Mouse (Mus musculus) natural killer cell, adult 2 months (primary cell): ENCODE results near the gene Il1rapl2.
"Not testable (repeated sequence)": the region's sequence is repeated elsewhere in the genome, so short reads cannot be mapped to it uniquely, and the experiment has no call there.

Experiments used
- DNase-seq, 2 experiments: peaks; one replicate each; pipeline ENCODE4 v3.0.0; 2022; ENCODE audit warnings: low spot score in 2 of 2

The Il1rapl2 gene

DNA sequence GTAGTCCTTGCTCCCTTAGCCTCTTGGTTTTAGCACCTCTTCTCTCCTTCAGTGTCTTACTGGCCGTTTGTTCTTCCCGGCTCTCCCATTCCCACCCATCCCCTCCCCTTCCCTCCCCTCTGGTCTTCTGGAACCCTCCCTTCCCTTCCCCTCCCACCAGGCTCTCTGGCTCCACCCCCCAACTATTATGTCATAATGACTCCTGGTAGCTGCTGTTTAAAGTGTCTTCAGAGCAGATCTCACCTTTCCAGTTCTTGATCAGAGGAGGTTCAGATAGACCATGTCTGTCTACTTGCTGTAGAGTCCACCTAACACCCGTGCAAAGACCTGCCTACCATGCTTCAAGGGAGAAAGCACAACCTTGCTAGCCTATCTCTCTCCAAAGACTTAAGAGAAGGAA lies 639.1 kb downstream of the Il1rapl2 start, which contains the start of gene Tex13a:
Gene Tex13a, minus strand, starts transcription at position 101 of the 400 bp plus-strand sequence.
- no peak for DNase-seq

DNA sequence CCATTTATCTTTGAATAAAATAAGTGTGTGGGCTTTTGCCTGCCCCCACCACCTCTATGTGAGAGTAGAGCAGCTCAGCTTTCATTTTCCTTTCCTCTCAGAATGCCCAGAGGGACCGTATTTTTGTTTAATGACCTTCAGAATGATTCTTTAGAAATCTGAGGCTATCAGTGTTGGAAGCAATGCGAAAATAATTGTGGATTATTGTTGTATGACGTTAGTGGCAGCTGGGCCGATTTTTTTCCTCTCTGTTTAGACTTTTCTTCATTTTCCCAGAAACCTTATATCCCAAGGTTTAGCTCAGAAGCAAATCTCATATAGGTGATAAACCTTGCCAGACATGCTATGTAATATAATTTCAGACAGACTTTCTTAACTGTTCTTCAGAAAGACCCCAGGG lies 664.2 kb downstream of the Il1rapl2 start:
- DNase-seq: no peak

- not testable (repeated sequence) for DNase-seq
These were observed 778.3 kb downstream of the Il1rapl2 start for GRCm38 (mm10) chrX:138348736-138349135.

- no peak for DNase-seq
These were observed 863.4 kb downstream of the Il1rapl2 start for GRCm38 (mm10) chrX:138433794-138434193.

- DNase-seq: no peak
These were observed 867.5 kb downstream of the Il1rapl2 start for GRCm38 (mm10) chrX:138437939-138438338.

- no peak for DNase-seq
These were observed 879.4 kb downstream of the Il1rapl2 start for GRCm38 (mm10) chrX:138449856-138450255.

DNA sequence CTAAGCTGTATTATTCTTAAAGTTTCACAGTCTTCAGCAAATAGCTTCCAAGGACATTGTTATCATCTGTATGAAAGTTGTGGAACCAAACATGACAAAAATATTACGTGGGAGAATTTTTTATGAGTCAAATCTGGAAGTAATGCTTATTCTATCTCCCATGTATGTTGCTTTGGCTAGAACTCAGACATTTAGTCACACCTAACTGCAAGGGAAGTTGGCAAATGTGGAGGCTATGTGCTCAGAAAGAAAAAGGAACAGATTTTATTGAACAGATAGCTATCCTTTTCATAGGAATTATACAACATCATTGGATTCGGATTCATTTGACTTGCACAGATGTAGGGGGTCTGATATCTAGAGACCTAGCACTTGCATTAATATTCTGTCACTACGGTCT lies 908.1 kb downstream of the Il1rapl2 start:
- DNase-seq: no peak

DNA sequence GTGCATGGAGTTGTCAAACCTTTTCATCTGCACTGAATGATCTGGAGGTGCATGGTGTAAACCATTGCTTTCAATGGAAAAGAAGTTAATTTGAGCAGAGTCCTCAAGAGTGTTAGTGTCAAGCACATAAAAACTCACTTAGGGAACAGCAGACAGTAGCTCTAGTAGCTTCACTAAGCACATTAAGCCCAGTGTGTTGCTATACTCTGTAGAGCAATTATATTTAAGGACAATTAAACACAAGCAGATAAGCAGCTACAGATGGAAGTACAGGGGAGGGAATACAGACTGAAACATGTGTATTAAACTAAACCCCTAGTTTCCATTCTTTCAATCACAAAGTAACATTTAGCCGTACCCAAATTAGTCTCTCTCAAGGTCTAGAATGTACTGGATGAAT lies 930.1 kb downstream of the Il1rapl2 start:
- DNase-seq: no peak

DNA sequence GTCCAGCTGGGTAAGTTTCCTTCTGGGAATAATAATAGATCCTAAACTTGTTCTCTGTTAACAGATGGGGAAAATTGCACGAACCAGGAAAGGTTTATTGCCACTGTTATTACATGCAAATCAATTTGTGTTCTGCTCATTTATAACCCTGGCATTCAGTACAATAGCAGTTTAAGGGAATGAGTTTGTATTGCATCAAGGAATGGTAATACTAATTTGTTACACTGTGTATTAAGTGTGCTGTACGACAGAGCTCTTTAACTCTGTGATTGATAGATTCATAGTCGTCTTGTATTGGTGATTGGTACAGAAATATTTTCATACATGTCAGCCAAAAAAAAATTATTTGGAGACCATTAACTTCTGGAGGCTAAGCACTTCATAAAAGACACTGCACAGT lies 934.6 kb downstream of the Il1rapl2 start:
- DNase-seq: no peak

DNA sequence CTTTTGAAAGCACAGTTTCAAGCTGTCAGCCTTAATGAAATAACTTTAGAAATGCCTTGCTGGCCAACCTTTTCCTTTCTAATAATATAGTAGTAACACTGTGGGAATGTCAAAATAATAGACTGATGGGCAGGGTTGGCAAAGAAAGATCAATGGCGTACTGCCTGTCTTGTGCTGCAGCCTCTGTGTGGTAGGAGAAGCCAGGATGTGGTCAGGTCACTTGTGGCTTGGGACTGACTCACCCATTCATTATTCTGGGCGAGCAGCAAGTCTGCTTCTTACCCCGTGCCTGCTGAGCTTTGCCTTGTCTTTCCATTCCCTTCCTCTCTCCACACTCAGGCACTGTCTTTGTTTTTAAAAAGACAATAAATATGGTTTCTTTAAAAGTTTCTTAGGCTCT lies 1049.7 kb downstream of the Il1rapl2 start:
- DNase-seq: no peak

DNA sequence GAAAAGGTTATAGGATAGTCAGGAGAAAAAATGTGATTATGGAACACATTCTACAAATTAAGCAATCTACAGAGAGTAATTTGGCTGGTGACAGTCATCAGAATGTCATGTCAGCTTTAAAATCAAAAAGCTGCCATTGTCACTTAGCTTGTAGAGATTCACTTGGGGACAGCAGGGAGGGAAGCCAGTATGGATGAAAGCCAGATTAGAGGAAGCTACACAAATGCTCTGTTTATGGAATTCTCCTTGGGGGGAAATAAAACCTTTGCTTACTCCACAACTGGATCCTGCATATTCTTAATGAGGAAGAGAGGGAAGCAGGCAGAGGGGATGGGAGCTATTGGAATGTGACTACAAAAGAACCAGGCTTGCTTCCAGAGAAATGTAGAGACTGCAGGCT lies 1054.9 kb downstream of the Il1rapl2 start:
- DNase-seq: no peak

DNA sequence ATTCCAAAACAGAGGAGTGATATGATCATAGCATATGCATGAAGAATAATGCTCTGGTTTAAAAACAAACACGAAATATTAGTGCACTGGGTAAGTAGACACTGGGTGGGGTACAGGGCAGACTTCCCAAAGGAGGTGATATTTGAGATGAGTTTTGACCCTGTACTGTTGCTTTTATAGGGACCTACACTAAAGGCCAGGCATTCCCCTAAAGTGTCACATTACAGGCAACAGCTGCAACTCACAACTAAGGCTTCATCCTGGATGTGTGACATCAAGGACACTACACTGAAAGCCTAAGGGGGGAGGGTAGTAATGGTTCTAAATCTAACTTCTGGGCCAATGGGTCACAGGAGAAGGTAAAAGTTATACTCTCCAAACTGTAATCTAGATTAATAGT lies 1152.0 kb downstream of the Il1rapl2 start:
- no peak for DNase-seq

DNA sequence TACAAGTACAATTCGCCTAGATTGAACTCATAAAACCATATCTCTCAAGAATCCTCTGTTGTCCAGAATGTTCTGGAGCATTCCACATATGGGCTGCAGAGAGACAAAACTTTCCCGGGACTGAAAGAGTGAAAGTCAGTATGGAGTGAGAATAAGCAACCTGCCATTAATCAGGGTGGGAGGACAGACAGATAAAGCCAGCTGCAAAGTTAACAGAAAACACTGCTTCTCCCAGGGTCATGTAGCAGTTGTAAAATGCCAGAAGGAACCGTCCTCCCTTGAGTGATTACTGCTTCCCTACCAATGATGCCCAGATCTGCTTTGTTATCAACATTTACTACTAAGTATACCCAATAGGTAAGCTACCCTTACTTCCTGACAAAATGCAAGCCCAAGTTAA lies 1230.5 kb downstream of the Il1rapl2 start:
- DNase-seq: no peak

- DNase-seq: no peak
These were observed 1261.5 kb downstream of the Il1rapl2 start for GRCm38 (mm10) chrX:138831876-138832275.

DNA sequence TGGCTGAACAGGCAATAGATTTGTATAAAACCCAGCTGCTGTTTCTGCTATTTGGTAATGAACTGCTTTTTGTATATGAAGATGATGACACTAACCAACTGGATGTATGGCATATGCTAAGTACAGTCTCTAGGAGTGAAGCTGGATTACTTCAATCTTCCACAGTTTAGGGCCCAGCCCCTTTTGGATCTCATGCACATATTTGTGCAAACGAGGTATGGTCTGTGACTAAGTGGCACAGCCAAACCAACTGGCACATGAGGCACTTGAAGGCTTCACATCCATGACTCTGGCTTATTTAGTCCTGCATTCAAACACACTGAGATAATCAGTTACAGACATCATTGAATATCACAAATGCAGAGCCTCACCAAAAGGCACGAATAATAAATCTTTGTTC lies 1263.5 kb downstream of the Il1rapl2 start:
- DNase-seq: no peak

DNA sequence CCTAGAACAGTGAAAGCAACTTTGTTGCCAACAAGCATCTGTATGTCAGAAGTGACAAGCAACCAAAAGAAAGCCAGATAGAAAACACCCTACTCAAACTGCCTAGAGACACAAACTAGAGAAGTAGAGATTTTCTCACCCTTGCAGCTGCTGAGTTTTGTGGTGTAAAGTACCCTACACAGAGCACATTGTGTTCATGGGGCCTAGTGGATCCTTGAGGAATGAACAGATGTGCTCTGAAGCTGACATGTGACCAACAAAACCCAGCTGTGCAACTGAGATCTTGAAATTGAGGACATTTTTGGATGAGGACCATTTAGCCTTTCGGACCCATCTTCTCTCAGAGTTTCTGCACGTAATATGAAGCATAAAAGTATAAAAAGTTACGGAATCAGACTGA lies 1268.0 kb downstream of the Il1rapl2 start:
- no peak for DNase-seq
